Mouse (Mus musculus) limb, embryonic 14.5 days (tissue): ENCODE measurements around the gene Zfp37. TPM values are rescaled to one million over a fixed set of nuclear protein-coding genes. Genes with fewer than 3 reads are reported as not detected.
A peak's percentile ranks its signal among the peaks of the same experiment; 100 is the strongest.

ENCODE experiments used
- ATAC-seq: fragments of 200-750 bp; cut with Nextera tagmentation; 2 replicates; pipeline ENCODE4 v1.8.0; 2017; ENCODE audit warnings: low read depth, moderate number of reproducible peaks, moderate TSS enrichment; ENCODE audit not compliant: low FRiP score
- DNase-seq: peaks from one replicate; pipeline ENCODE4 v3.0.0-alpha.2; 2015; ENCODE audit warnings: low spot score
- H3K27ac ChIP-seq: fragments of 300-500 bp; sonication (generic); replicated peaks from 2 replicates; pipeline ENCODE4 v1.5.1; 2014; ENCODE audit warnings: low read depth, mild to moderate bottlenecking, low read length, moderate library complexity, mixed read lengths
- H3K27me3 ChIP-seq: fragments of 300-500 bp; sonication (generic); 2 replicates; pipeline ENCODE4 v1.6.1; 2014; ENCODE audit warnings: low read length, mixed read lengths; ENCODE audit not compliant: control insufficient read depth, insufficient read depth
- H3K36me3 ChIP-seq: fragments of 300-500 bp; sonication (generic); 2 replicates; pipeline ENCODE4 v1.6.1; 2014; ENCODE audit warnings: mild to moderate bottlenecking, low read length, moderate library complexity, mixed read lengths; ENCODE audit not compliant: control insufficient read depth, insufficient read depth
- H3K4me1 ChIP-seq: fragments of 300-500 bp; sonication (generic); 2 replicates; pipeline ENCODE4 v1.6.1; 2014; ENCODE audit warnings: antibody characterized with exemption, low read length, mixed read lengths; ENCODE audit not compliant: control insufficient read depth, insufficient read depth
- H3K4me2 ChIP-seq: fragments of 300-500 bp; sonication (generic); replicated peaks from 2 replicates; pipeline ENCODE4 v1.6.1; 2014; ENCODE audit warnings: low read depth, mild to moderate bottlenecking, low read length, moderate library complexity; ENCODE audit not compliant: severe bottlenecking
- H3K4me3 ChIP-seq: fragments of 300-500 bp; sonication (generic); replicated peaks from 2 replicates; pipeline ENCODE4 v1.5.1; 2014; ENCODE audit warnings: low read length
- H3K9ac ChIP-seq: fragments of 300-500 bp; sonication (generic); 2 replicates; pipeline ENCODE4 v1.6.1; 2014; ENCODE audit warnings: mild to moderate bottlenecking, low read depth, low read length, moderate library complexity; ENCODE audit not compliant: severe bottlenecking
- H3K9me3 ChIP-seq: fragments of 300-500 bp; sonication (generic); 2 replicates; pipeline ENCODE4 v1.6.1; 2016; ENCODE audit warnings: low read length; ENCODE audit not compliant: control insufficient read depth
- POLR2A ChIP-seq: fragments of 200-500 bp; IDR thresholded peaks from 2 replicates; pipeline ENCODE4 v1.8.0; 2012; ENCODE audit warnings: inconsistent platforms, mild to moderate bottlenecking, moderate library complexity, borderline replicate concordance; ENCODE audit not compliant: insufficient read depth, insufficient read length; ENCODE audit errors: extremely low read depth
- WGBS: fragments of 180-500 bp; shearing (Covaris S2); extraction: QIAGEN DNeasy Blood & Tissue Kit; methylation state at CpG from one replicate; pipeline ENCODE4 v1.1.7; 2014; 5-methylcytosine and 5-hydroxymethylcytosine counted together
- polyA plus RNA-seq, 2 experiments: library from polyadenylated mRNA; depleted of rRNA in 1 of 2; stranded (reverse) in 1 of 2; unstranded in 1 of 2; fragments of >200 nt; fragmentation: Nextera tagmentation in 1 of 2; extraction: Ambion mirVana in 1 of 2; gene quantifications; 2 replicates each; pipeline versions ENCODE4 v1.2.1 to v1.2.3; 2012 to 2014

Gene Zfp37
- polyA plus RNA-seq, 2 experiments, result 7.2 to 9.5 TPM

GRCm38 (mm10) chr4:62263133-62263844 is 32.4 kb upstream of the Zfp37 start:
- H3K27me3 ChIP-seq, result no peaks in the 10 kb centered on the region
- H3K36me3 ChIP-seq, result no peaks in the 10 kb centered on the region
- no peak overlapping the region for H3K9ac ChIP-seq
- H3K4me1 ChIP-seq, result no peaks in the 10 kb centered on the region
- no peak overlapping the region for H3K27ac ChIP-seq
- WGBS, result 41% methylated on average over 7 of the region's 7 CpGs
- no peak overlapping the region for H3K4me2 ChIP-seq
- TF ChIP-seq POLR2A, result no peak
- no peak overlapping the region for H3K4me3 ChIP-seq
- no peak for DNase-seq
- no peak for ATAC-seq
- no peaks in the 10 kb centered on the region for H3K9me3 ChIP-seq

DNA sequence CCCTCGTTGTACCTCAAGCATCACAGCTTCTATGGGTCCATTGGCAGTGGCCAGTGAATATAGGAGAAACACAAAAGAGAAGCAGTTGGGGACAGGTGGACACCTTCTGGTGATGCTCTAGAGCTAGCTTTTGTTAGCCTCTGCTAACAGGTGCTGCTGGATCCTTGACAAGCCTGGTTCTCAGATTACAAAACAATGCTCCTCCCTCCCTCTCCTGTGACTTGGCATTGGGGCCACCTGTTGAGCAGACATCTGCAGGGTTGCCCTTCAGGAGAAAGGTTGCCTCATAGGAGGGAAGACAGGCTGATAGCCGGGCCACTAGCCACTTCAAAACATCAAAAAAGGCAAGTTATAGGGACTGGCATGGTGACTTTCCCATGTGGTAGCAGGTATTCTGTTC is 31.4 kb upstream of the Zfp37 start, which contains the start of gene Slc31a2:
Gene Slc31a2, plus strand, starts transcription at position 287 of the 400 bp plus-strand sequence.
- 56% methylated on average over 2 of the region's 2 CpGs for WGBS
- ATAC-seq (no peak), DNase-seq (no peak)

GRCm38 (mm10) chr4:62256931-62257330 is 26.1 kb upstream of the Zfp37 start:
- Histone ChIP-seq H3K27me3 (no peaks in the 10 kb centered on the region), H3K36me3 (no peaks in the 10 kb centered on the region), H3K9me3 (no peaks in the 10 kb centered on the region), H3K9ac (no peak overlapping the region), H3K4me1 (no peaks in the 10 kb centered on the region), H3K4me2 (no peak overlapping the region), H3K27ac (no peak overlapping the region), H3K4me3 (no peak overlapping the region)
- no peak for ATAC-seq
- no peak for TF ChIP-seq POLR2A
- DNase-seq, result peak; percentile 88
- 21% methylated on average over 8 of the region's 8 CpGs for WGBS

More for the DNA sequence above, 31.4 kb upstream of the Zfp37 start, which contains the start of gene Slc31a2:
- H3K4me2 ChIP-seq, result no peak within 1 kb of the TSS
- no peaks in the 10 kb centered on the region for H3K9me3 ChIP-seq
- no peaks in the 10 kb centered on the region for H3K36me3 ChIP-seq
- TF ChIP-seq POLR2A, result no peak
- H3K4me3 ChIP-seq, result no peak within 1 kb of the TSS
- H3K9ac ChIP-seq, result no peak within 1 kb of the TSS
- no peak within 1 kb of the TSS for H3K27ac ChIP-seq
- no peaks in the 10 kb centered on the region for H3K27me3 ChIP-seq
- H3K4me1 ChIP-seq, result no peaks in the 10 kb centered on the region

GRCm38 (mm10) chr4:62254551-62254950 is 23.7 kb upstream of the Zfp37 start:
- Histone ChIP-seq H3K9ac (no peak overlapping the region), H3K4me2 (no peak overlapping the region), H3K27ac (no peak overlapping the region), H3K9me3 (no peaks in the 10 kb centered on the region), H3K36me3 (no peaks in the 10 kb centered on the region), H3K27me3 (no peaks in the 10 kb centered on the region), H3K4me1 (no peaks in the 10 kb centered on the region), H3K4me3 (no peak overlapping the region)
- ATAC-seq, result no peak
- 63% methylated on average over 8 of the region's 8 CpGs for WGBS
- no peak for DNase-seq
- TF ChIP-seq POLR2A, result no peak

- H3K9ac ChIP-seq, result no peak overlapping the region
- no peaks in the 10 kb centered on the region for H3K36me3 ChIP-seq
- no peak overlapping the region for H3K27ac ChIP-seq
- no peaks in the 10 kb centered on the region for H3K4me1 ChIP-seq
- DNase-seq, result no peak
- TF ChIP-seq POLR2A, result no peak
- no peaks in the 10 kb centered on the region for H3K9me3 ChIP-seq
- H3K27me3 ChIP-seq, result no peaks in the 10 kb centered on the region
- H3K4me3 ChIP-seq, result no peak overlapping the region
- ATAC-seq, result no peak
- WGBS, result 95% methylated on average over 4 of the region's 4 CpGs
- no peak overlapping the region for H3K4me2 ChIP-seq
These were observed 20.9 kb upstream of the Zfp37 start for GRCm38 (mm10) chr4:62251776-62252175.
